Mouse (Mus musculus) myocyte (in vitro differentiated cells): Measurements from ENCODE around the gene Cd27. TPM values are rescaled to one million over a fixed set of nuclear protein-coding genes. Genes with fewer than 3 reads are reported as not detected.

Experiments
- H3K27me3 ChIP-seq: one replicate; pipeline ENCODE4 v1.6.1; 2011; ENCODE audit not compliant: control insufficient read depth, insufficient read depth, insufficient read length
- H3K36me3 ChIP-seq: one replicate; pipeline ENCODE4 v1.6.1; 2011; ENCODE audit not compliant: control insufficient read depth, insufficient read depth
- H3K4me2 ChIP-seq: one replicate; pipeline ENCODE4 v1.6.1; 2011; ENCODE audit warnings: low read depth, control low read depth
- H3K4me3 ChIP-seq: one replicate; pipeline ENCODE4 v1.5.1; 2011; ENCODE audit warnings: mild to moderate bottlenecking, control low read depth, moderate library complexity
- H3K79me2 ChIP-seq: one replicate; pipeline ENCODE4 v1.6.1; 2011; ENCODE audit not compliant: control insufficient read depth, insufficient read depth
- H3ac ChIP-seq: one replicate; pipeline ENCODE4 v1.6.1; 2011; ENCODE audit not compliant: control insufficient read depth, insufficient read length
- CEBPB ChIP-seq: IDR thresholded peaks from 2 replicates; pipeline ENCODE4 v1.6.1; 2011; ENCODE audit warnings: mild to moderate bottlenecking, moderate library complexity; ENCODE audit not compliant: poor library complexity, insufficient read depth, severe bottlenecking
- E2F4 ChIP-seq: IDR thresholded peaks from one replicate; pipeline ENCODE4 v1.6.1; 2011; ENCODE audit warnings: mild to moderate bottlenecking, control low read depth, moderate library complexity; ENCODE audit not compliant: insufficient read depth
- MAX ChIP-seq: IDR thresholded peaks from one replicate; pipeline ENCODE4 v1.6.1; 2011; ENCODE audit warnings: low read depth, mild to moderate bottlenecking, control low read depth
- MYOD1 ChIP-seq, 3 experiments: IDR thresholded peaks; one replicate each; pipeline ENCODE4 v1.6.1; 2011; ENCODE audit warnings: control low read depth in 2 of 3, low read depth in 2 of 3, mild to moderate bottlenecking in 2 of 3, moderate library complexity in 1 of 3; ENCODE audit not compliant: insufficient read length in 2 of 3, control insufficient read depth in 1 of 3
- MYOG ChIP-seq, 3 experiments: IDR thresholded peaks; one replicate each; pipeline ENCODE4 v1.6.1; 2011; ENCODE audit warnings: control low read depth in 2 of 3, low read depth in 2 of 3, mild to moderate bottlenecking in 2 of 3; ENCODE audit not compliant: insufficient read length in 2 of 3, control insufficient read depth in 1 of 3, insufficient read depth in 1 of 3
- POLR2A ChIP-seq: IDR thresholded peaks from one replicate; pipeline ENCODE4 v1.6.1; 2011; ENCODE audit warnings: low read depth, mild to moderate bottlenecking, control low read depth, moderate library complexity; ENCODE audit not compliant: insufficient read length
- POLR2AphosphoS2 ChIP-seq: IDR thresholded peaks from one replicate; pipeline ENCODE4 v1.6.1; 2011; ENCODE audit warnings: low read depth, control low read depth; ENCODE audit not compliant: insufficient read length
- REST ChIP-seq: IDR thresholded peaks from one replicate; pipeline ENCODE4 v1.6.1; 2011; ENCODE audit warnings: mild to moderate bottlenecking, control low read depth, moderate library complexity; ENCODE audit not compliant: insufficient read depth, insufficient read length
- SRF ChIP-seq: IDR thresholded peaks from one replicate; pipeline ENCODE4 v1.6.1; 2011; ENCODE audit warnings: low read depth; ENCODE audit not compliant: control insufficient read depth, insufficient read length
- TCF12 ChIP-seq: IDR thresholded peaks from one replicate; pipeline ENCODE4 v1.6.1; 2011; ENCODE audit warnings: mild to moderate bottlenecking, control low read depth; ENCODE audit not compliant: poor library complexity, insufficient read depth, severe bottlenecking
- TCF3 ChIP-seq: IDR thresholded peaks from one replicate; pipeline ENCODE4 v1.6.1; 2011; ENCODE audit warnings: low read depth, control low read depth; ENCODE audit not compliant: insufficient read length
- USF1 ChIP-seq: IDR thresholded peaks from one replicate; pipeline ENCODE4 v1.6.1; 2011; ENCODE audit warnings: low read depth, mild to moderate bottlenecking, control low read depth, moderate library complexity
- polyA plus RNA-seq: library from polyadenylated mRNA; unstranded; fragments of >200 nt; fragmentation: generic; extraction: Trizol; gene quantifications from one replicate; pipeline ENCODE4 v1.2.1, GENCODE M21; 2012; ENCODE audit warnings: missing spikeins

The Cd27 gene
- polyA plus RNA-seq, 1 experiment, result 1.5 TPM

DNA sequence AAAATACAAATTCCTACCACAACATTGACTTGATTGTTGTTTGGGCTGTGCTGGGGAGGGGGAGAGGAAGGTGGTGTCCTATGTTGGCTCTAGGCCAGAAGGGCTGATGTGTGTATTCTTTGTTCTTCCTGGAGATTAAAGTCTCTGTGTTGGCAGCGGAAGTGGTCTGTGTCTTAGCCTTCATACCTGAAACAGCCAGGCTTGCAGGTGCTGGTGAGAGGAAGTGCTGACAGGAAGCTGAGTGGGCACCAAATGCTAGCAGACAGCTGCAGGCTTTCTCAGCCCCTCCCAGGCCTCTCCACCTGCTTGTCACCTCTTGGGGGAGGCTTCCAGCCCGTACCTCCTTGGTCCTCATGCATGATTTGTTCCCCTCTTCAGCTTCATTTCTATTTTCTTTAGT is 14.7 kb downstream of the Cd27 start:
- no peak for TF ChIP-seq USF1
- TF ChIP-seq MYOG (IDR thresholded peaks at IDR 0.05; ENCODE audit: control insufficient read depth in 1 of 3, insufficient read depth in 1 of 3, insufficient read length in 2 of 3, low read depth in 2 of 3), result peak in 1 of 3 experiments; percentile 53
- TF ChIP-seq MYOD1 (IDR thresholded peaks at IDR 0.05; ENCODE audit: control insufficient read depth in 1 of 3, insufficient read length in 2 of 3, low read depth in 2 of 3), result peak in 1 of 3 experiments; percentile 66
- Histone ChIP-seq H3K79me2 (no peaks in the 10 kb centered on the region), H3K36me3 (peaks cover 3% of the 10 kb centered on the region), H3ac (no peak overlapping the region), H3K4me3 (no peak overlapping the region), H3K27me3 (no peaks in the 10 kb centered on the region), H3K4me2 (no peak overlapping the region)

DNA sequence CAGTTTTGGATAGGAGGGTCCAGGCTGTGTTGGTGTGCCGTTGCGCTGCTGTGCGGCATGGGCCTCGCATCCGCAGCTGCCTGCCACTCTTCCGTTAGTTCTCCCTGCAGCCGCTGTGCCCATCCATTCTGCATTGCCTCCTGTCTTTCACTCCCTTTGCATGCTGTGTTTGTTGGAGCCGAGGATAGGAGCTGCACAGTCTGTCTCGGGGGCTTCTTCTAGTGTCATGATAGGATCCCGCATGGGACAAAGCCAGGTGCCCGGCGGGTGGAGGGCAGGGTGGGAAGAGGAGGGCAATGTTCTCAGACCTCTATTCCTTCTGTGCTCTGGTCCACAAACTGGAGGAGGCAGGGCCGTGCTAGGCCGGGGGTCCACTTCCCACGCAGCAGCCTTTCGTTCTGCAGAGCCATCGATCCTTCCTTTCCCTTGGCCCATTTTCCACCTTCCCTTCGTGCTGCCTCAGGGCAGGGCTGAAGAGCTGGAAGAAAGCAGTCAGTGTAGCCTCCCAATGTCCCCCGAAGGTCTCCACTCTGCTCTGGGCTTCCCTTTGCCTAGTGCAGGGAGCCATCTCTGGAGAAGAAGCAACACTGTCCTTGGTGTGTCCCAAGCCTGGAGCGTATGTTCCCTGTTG is 15.6 kb downstream of the Cd27 start:
- no peaks in the 10 kb centered on the region for H3K27me3 ChIP-seq
- H3K4me2 ChIP-seq, result no peak overlapping the region
- H3ac ChIP-seq, result no peak overlapping the region
- no peak overlapping the region for H3K4me3 ChIP-seq
- TF ChIP-seq POLR2AphosphoS2 (no peak), POLR2A (no peak), MYOG (IDR thresholded peaks at IDR 0.05; ENCODE audit: control insufficient read depth in 1 of 3, insufficient read depth in 1 of 3, insufficient read length in 2 of 3, low read depth in 2 of 3) (no peak), MYOD1 (IDR thresholded peaks at IDR 0.05; ENCODE audit: control insufficient read depth in 1 of 3, insufficient read length in 2 of 3, low read depth in 2 of 3) (no peak), E2F4 (no peak), MAX (no peak), CEBPB (no peak), TCF12 (no peak), USF1 (no peak), TCF3 (no peak), SRF (no peak), REST (no peak)
- peaks cover 3% of the 10 kb centered on the region for H3K36me3 ChIP-seq
- H3K79me2 ChIP-seq, result no peaks in the 10 kb centered on the region

DNA sequence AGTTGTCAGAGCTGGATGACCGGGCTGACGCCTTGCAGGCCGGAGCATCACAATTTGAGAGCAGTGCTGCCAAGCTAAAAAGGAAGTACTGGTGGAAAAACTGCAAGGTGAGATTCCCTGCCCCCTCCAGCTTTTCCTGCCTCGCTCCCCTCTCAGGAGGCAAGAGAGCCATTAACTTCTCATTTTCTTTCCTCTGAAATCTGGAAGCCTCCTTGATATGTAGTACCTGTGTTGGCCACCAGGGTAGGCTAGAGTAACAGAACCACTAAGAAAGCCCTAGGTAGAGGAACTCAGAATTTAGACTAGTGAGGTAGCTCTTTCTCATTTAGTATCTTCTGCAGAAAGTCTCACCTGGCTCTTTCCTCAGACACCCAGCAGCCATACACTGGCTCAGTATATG is 17.8 kb downstream of the Cd27 start:
- Histone ChIP-seq H3ac (no peak overlapping the region), H3K4me2 (no peak overlapping the region), H3K27me3 (peaks cover 2% of the 10 kb centered on the region), H3K4me3 (no peak overlapping the region), H3K36me3 (no peaks in the 10 kb centered on the region), H3K79me2 (no peaks in the 10 kb centered on the region)
- TF ChIP-seq MAX, result no peak
- TF ChIP-seq MYOD1 (IDR thresholded peaks at IDR 0.05; ENCODE audit: control insufficient read depth in 1 of 3, insufficient read length in 2 of 3, low read depth in 2 of 3), result no peak
- no peak for TF ChIP-seq REST
- TF ChIP-seq CEBPB, result no peak
- no peak for TF ChIP-seq POLR2AphosphoS2
- no peak for TF ChIP-seq POLR2A
- TF ChIP-seq SRF, result no peak
- TF ChIP-seq E2F4, result no peak
- TF ChIP-seq MYOG (IDR thresholded peaks at IDR 0.05; ENCODE audit: control insufficient read depth in 1 of 3, insufficient read depth in 1 of 3, insufficient read length in 2 of 3, low read depth in 2 of 3), result no peak
- no peak for TF ChIP-seq USF1
- no peak for TF ChIP-seq TCF12
- TF ChIP-seq TCF3, result no peak

DNA sequence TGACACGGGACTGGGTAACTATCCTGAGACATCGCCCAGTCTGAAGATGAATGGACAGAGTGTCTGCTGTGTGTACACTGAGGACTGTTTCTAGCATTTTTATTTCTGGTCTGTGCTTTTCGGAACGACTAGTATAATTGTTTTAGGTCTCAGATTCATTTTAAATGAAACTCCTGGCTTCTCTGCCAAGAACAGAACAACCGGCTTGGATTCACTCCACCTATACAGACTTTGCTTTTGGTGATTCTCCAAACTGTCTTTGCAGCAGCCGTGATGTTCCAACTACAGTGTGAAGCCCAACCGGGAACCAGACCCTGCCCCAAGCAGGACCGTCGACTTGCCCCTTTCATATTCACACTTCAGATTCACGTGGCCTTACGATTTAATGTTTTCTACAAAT is 18.9 kb downstream of the Cd27 start:
- Histone ChIP-seq H3ac (no peak overlapping the region), H3K4me2 (no peak overlapping the region), H3K27me3 (peaks cover 5% of the 10 kb centered on the region), H3K4me3 (no peak overlapping the region), H3K79me2 (no peaks in the 10 kb centered on the region), H3K36me3 (no peaks in the 10 kb centered on the region)
- TF ChIP-seq MYOG (IDR thresholded peaks at IDR 0.05; ENCODE audit: control insufficient read depth in 1 of 3, insufficient read depth in 1 of 3, insufficient read length in 2 of 3, low read depth in 2 of 3) (no peak), POLR2A (no peak), USF1 (no peak), TCF3 (no peak), SRF (no peak), MYOD1 (IDR thresholded peaks at IDR 0.05; ENCODE audit: control insufficient read depth in 1 of 3, insufficient read length in 2 of 3, low read depth in 2 of 3) (no peak), MAX (no peak), POLR2AphosphoS2 (no peak), CEBPB (no peak), REST (no peak), TCF12 (no peak), E2F4 (no peak)

DNA sequence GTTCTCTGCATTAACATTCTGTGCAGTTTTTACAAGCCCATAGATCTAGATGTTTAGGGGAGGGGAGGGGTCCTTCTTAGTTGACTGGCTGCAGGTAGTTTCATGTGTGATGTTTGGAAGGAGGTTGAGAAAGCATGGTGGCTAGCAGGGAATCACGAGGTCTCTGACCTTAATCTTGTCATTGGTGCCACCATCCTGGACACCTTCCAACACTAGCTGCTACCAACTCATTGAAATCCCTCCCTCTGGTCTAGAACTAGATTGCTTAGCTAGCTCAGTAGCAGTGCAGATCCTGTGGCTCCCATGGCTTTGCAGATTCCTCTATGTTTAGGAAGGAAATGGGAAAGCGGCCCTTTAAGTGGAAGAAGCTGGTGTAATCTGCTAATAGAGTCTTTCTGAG is 19.9 kb downstream of the Cd27 start:
- TF ChIP-seq MYOD1 (IDR thresholded peaks at IDR 0.05; ENCODE audit: control insufficient read depth in 1 of 3, insufficient read length in 2 of 3, low read depth in 2 of 3) (no peak), CEBPB (no peak), USF1 (no peak), E2F4 (no peak), POLR2AphosphoS2 (no peak), POLR2A (no peak), TCF12 (no peak)
- Histone ChIP-seq H3ac (no peak overlapping the region), H3K27me3 (peaks cover 5% of the 10 kb centered on the region), H3K79me2 (no peaks in the 10 kb centered on the region), H3K4me3 (no peak overlapping the region), H3K4me2 (no peak overlapping the region), H3K36me3 (no peaks in the 10 kb centered on the region)
